Mouse (Mus musculus) stomach, postnatal 0 days (tissue): ENCODE data around the gene Olfr91.

ENCODE experiments used
- CTCF ChIP-seq: IDR thresholded peaks from 2 replicates; pipeline ENCODE4 v1.5.1; 2016; ENCODE audit warnings: antibody characterized with exemption, low read depth, mild to moderate bottlenecking, moderate library complexity
- EP300 ChIP-seq: optimal IDR thresholded peaks from 2 replicates; pipeline ENCODE3; 2016; ENCODE audit warnings: antibody characterized with exemption

- TF ChIP-seq CTCF (no peak), EP300 (no peak)
These were observed 46.3 kb downstream of the Olfr91 start for GRCm38 (mm10) chr17:37051745-37052144.
